Mouse (Mus musculus) NIH3T3 (cell line): ENCODE results near the gene Anapc7.

Experiments
- DNase-seq: peaks from one replicate; pipeline ENCODE4 v3.0.0-alpha.2; 2012; ENCODE audit warnings: low read depth

Anapc7 gene

GRCm38 (mm10) chr5:122421271-122422068 is at the start of gene Anapc7:
Anapc7 (plus strand) TSS chr5:122421693.
- DNase-seq = peak; percentile 49

DNA sequence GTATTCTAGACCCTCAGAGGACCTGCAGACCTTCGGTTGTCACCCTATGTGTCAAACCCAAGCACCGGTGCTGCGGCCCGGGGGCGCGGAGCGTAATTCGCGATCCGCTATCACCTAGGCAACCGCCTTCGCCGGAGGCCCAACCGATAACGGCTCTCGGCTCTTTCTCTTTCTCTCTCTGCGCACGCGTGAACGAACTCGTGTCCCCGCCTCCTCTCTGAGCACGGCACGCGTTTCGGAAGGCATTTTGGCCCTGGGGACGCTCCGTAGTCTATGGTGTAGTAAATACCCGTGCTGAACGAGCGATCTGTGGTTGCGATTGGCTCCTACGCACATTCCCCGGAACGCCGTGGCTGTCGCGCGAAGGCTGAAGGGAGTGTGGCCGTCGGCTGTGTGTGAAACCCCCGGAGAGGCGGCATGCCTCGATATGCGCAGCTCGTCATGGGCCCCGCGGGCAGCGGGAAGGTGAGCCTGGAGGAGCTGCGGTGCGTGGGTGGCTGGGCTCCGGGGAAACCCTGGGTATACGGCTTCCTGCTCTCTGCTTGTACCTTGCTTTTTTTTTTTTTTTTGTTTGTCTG is 49.2 kb upstream of the Anapc7 start, which contains the start of gene Fam216a:
Fam216a (minus strand) TSS at position 173 of the 578 bp plus-strand sequence.
- DNase-seq = peak; percentile 100

DNA sequence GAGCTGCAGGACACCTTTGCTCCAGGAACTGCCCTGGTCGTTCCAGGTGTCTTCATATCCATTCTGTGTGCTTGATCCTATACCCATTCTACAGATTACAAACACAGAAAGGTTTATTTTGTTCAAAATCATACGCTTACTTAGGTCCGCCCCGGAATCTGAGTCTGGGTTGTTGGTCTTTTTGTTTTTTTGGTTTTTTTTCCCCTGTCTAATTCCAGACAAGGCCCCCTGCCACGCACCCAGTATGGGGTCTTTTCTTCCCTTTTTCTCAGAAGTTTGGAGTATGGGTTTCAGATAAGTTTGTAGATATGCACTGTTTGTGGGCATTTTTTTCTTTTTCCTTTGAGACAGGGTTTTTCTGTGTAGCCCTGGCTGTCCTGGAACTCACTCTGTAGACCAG is 48.6 kb upstream of the Anapc7 start:
- no peak for DNase-seq

DNA sequence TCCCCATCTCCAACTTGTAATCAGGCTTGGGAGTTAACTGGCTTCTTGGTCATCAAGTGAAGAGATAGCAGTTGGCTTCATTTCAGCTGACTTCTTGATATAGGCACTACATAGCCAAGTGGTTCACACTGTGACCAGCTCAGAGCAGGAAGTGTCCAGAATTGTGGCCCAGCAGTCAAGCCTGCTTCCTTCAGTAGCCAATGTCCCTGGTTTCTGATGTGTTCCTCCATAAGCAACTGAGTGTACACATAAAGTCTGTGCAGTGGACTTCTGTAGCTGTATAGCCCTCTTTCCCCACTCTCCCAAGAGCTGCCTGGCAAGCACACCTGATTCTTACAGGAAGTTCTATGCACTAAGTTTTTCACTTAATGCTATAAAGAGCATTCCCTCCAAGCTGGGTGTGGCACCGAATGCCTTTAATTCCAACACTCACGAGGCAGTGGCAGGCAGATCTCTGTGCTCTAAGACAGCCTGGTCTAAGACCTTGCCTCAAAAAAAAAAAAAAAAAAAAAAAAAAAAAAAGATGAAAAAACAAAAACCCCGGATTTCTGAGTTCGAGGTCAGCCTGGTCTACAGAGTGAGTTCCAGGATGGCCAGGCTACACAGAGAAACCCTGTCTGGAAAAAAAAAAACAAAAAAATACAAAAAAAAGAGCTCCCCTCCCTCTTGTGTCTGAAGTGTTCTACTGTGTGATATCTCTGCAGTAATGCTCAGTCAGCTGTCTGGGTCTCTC is 44.2 kb upstream of the Anapc7 start:
- no peak for DNase-seq

DNA sequence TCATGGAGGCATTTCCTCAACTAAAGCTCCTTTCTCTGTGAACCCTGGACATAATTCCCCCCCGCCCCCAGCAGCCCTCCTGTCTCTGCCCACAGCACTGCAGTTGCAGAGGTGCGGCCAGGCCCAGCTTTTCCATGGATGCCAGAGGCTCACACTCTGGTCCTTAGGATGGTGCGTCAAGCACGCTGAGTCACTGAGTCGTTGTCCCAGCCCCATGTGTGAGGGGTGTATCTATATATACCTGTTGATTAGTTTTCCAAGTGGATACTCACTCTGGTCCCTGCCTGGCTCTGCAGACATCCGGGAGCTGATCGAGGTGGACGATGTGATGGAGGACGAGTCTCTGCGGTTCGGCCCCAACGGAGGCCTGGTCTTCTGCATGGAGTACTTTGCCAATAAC is 43.3 kb upstream of the Anapc7 start:
- DNase-seq = no peak

- DNase-seq = peak; percentile 86
Observed at GRCm38 (mm10) chr5:122379374-122380155, 41.9 kb upstream of the Anapc7 start.

DNA sequence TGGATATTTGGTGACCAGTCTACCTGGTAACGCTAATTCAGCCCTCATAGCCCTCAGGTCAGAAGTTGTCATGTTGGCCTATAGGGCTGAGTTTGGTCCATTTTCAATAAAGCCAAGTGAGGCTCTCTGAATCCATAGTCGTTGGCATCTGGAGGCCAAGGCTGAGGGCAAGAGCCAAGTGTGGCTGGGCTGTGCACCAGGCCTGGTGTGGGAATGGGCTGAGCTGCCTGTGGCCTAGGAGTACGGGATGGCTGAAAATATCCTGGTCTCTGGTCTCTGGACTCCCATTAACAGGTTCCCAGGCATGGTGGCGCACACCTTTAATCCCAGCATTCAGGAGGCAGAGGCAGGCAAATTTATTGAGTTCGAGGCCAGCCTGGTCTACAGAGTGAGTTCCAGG is 31.5 kb upstream of the Anapc7 start:
- no peak for DNase-seq

- no peak for DNase-seq
Observed at GRCm38 (mm10) chr5:122390671-122391070, 30.8 kb upstream of the Anapc7 start.

DNA sequence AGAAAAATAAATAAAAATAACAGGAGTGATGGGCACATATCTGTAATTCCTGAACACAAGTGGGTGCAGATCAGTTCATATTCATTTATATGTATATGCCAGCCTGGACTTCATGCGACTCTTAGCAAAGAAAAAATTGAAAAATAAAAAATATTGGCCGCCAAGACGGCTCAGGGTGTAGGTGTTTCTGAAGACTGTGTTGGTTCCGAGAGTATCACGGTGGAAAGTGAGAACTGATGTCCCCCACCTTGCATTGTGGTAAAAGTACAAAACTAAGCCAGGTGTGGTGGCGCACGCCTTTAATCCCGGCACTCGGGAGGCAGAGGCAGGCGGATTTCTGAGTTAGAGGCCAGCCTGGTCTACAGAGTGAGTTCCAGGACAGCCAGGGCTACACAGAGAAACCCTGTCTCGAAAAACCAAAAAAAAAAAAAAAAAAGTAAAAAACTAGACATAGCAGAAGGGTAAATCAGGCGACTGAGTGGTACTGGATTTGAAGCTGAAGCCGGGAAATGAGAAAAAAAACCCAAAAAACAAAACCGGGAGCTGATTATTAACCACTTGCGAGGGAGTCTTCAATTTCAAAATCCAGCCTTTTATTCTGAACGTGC is 30.2 kb upstream of the Anapc7 start:
- DNase-seq = no peak

GRCm38 (mm10) chr5:122391786-122392180 is 29.7 kb upstream of the Anapc7 start, which contains the start of gene Arpc3:
Arpc3 (plus strand) TSS chr5:122391878.
- peak; percentile 97 for DNase-seq

GRCm38 (mm10) chr5:122392227-122393004 is 29.1 kb upstream of the Anapc7 start:
- DNase-seq = peak; percentile 24

DNA sequence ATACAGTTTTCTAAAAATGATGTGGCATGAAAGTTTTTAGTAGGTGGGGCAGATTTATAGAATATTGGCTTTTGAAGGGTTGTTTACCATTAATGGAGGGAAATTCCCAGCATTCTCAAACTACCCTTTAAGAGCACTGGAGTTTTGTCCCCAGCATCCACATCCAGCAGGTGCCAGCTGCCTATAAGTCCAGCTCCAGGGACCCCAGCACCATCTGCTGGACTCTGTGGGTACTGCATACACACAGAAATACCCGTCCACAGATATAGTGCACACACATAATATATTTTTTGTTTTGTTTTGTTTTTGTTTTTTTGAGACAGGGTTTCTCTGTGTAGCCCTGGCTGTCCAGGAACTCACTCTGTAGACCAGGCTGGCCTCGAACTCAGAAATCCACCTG is 27.6 kb upstream of the Anapc7 start:
- peak; percentile 87 for DNase-seq

GRCm38 (mm10) chr5:122396791-122397190 is 24.7 kb upstream of the Anapc7 start:
- no peak for DNase-seq

GRCm38 (mm10) chr5:122397495-122397894 is 24.0 kb upstream of the Anapc7 start:
- no peak for DNase-seq

- DNase-seq = no peak
Observed at GRCm38 (mm10) chr5:122399871-122400270, 21.6 kb upstream of the Anapc7 start.

DNA sequence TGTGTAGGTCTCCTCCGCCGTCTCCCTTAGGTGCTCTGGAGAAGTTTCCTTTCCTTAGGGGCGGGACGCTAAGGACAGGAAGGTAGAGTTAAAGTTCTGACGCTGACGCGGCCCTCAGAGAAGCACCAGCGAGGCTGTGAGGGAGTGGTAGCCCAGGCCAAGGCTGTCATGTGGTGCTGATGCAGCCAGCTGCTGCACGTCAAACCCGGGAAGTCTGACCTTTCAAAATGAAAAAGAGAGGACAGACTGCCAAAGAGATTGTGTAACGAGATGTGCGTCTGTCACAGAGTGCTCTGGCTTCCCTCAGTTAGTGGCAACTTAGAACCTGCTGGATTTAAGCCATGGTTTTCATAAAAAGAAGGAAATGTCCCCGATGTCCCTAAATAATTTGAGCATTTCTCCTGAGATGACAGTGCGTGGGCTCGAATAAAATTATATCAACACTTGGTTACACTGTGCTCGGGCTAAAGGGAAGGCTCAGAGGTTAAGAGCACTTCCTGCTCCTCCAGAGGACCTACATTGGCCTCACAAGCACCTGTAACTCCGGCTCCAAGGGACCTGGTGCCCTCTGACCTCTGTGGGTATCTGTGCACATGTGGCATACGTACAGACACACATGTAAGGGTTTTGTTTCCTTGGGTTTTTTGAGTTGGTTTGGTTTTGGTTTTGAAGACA is 20.7 kb upstream of the Anapc7 start:
- no peak for DNase-seq

- peak; percentile 67 for DNase-seq
Observed at GRCm38 (mm10) chr5:122401303-122401640, 20.2 kb upstream of the Anapc7 start.

- no peak for DNase-seq
Observed at GRCm38 (mm10) chr5:122402160-122402559, 19.3 kb upstream of the Anapc7 start.

GRCm38 (mm10) chr5:122402772-122403171 is 18.7 kb upstream of the Anapc7 start:
- no peak for DNase-seq

- no peak for DNase-seq
Observed at GRCm38 (mm10) chr5:122403362-122403761, 18.1 kb upstream of the Anapc7 start.
